Mouse (Mus musculus): ENCODE data around the gene Iqcf3. TPM values are rescaled to one million over a fixed set of nuclear protein-coding genes. Genes with fewer than 3 reads are reported as not detected.
A peak's percentile ranks its signal among the peaks of the same experiment; 100 is the strongest.

Iqcf3 gene
- polyA plus RNA-seq, 1 experiment, result not detected

DNA sequence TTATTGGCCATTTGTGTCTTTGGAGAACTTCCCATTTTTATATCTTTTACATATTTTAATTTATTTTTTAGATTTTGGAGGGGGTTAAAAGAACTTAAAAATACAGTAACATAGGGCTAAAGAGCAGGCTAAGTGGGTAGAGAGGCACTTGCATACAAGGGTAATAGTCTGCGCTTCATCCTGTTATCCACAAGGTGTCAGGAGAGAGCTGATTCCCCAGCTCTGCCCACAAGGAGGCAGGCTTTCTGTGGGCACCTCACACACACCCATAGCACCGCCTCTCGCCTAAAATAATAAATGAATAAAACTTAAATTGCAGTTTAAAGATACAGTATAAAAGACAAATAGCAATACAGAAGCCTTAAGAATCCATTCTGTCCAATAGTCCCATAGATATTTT lies 29.6 kb downstream of the Iqcf3 start:
- Histone ChIP-seq H3K36me3 (ENCODE audit: control insufficient read depth, insufficient read depth) (no peaks in the 10 kb centered on the region), H3K79me3 (ENCODE audit: low read depth) (no peaks in the 10 kb centered on the region), H3K79me2 (ENCODE audit: control insufficient read depth, insufficient read depth) (no peaks in the 10 kb centered on the region), H3K27me3 (ENCODE audit: control insufficient read depth, insufficient read depth, insufficient read length) (peaks cover 17% of the 10 kb centered on the region), H3K4me3 (ENCODE audit: insufficient read depth, poor library complexity, severe bottlenecking) (no peak overlapping the region), H3ac (ENCODE audit: control insufficient read depth, insufficient read length, low read depth) (no peak overlapping the region)
- TF ChIP-seq CTCF (IDR thresholded peaks at IDR 0.05; ENCODE audit: control insufficient read depth, insufficient read depth, insufficient read length) (peak; percentile 53), FOSL1 (IDR thresholded peaks at IDR 0.05; ENCODE audit: insufficient read depth, low read length, poor library complexity, severe bottlenecking) (no peak), CEBPB (IDR thresholded peaks at IDR 0.05; ENCODE audit: low read depth) (no peak)

DNA sequence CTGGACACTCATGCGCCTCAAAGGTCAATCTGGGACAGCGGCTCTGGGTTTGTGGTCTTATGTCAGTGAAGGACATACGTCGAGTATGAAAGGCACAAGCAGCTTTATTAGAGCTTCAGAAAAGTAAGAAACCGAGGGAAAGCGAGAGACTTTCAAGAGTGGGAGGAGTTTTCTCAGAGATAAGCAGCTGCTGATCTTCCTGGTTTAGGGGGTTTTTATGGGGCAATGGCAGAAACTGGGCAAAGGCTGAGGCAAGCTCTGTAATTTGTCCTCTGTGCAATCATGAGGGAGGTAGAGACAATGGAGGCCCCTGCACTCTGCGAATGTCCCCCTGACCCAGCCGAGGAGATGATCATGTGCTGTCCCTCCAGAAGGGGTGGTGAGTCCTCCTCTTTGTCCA lies 41.5 kb downstream of the Iqcf3 start:
- H3K4me3 ChIP-seq (ENCODE audit: insufficient read depth, poor library complexity, severe bottlenecking), result no peak overlapping the region
- TF ChIP-seq MAX (IDR thresholded peaks at IDR 0.05) (no peak), CTCF (IDR thresholded peaks at IDR 0.05; ENCODE audit: control insufficient read depth, insufficient read depth, insufficient read length) (no peak), USF1 (IDR thresholded peaks at IDR 0.05; ENCODE audit: low read depth) (no peak), MYOG (IDR thresholded peaks at IDR 0.05; ENCODE audit: control insufficient read depth, extremely low read depth, insufficient read length) (no peak), CEBPB (IDR thresholded peaks at IDR 0.05; ENCODE audit: low read depth) (no peak), FOSL1 (IDR thresholded peaks at IDR 0.05; ENCODE audit: insufficient read depth, low read length, poor library complexity, severe bottlenecking) (no peak), MYOD1 (IDR thresholded peaks at IDR 0.05; ENCODE audit: control insufficient read depth, insufficient read length, low read depth) (no peak)
- H3K79me3 ChIP-seq (ENCODE audit: low read depth), result no peaks in the 10 kb centered on the region
- peaks cover 33% of the 10 kb centered on the region for H3K27me3 ChIP-seq (ENCODE audit: control insufficient read depth, insufficient read depth, insufficient read length)
- H3ac ChIP-seq (ENCODE audit: control insufficient read depth, insufficient read length, low read depth), result no peak overlapping the region
- no peaks in the 10 kb centered on the region for H3K36me3 ChIP-seq (ENCODE audit: control insufficient read depth, insufficient read depth)
- no peaks in the 10 kb centered on the region for H3K79me2 ChIP-seq (ENCODE audit: control insufficient read depth, insufficient read depth)

DNA sequence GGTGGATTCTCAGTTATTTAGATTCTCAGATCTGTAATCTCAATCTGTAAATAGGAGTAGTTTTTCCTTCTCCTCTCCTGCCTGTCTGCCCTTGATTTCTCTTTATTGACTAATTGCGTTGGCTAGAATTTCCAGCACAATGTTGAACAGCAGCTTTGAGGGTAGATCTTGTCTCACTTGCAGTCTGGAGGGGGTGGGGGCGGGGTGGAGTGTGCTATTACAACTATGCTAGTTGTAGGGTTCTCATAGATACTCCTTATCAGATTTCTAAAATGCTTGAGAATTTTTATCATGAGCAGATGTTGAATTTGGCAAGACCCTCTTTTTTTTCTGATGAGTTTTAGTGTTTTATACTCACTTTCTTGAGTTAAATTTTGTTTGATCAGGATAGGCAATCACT lies 42.0 kb downstream of the Iqcf3 start:
- TF ChIP-seq MAX (IDR thresholded peaks at IDR 0.05) (no peak), CEBPB (IDR thresholded peaks at IDR 0.05; ENCODE audit: low read depth) (no peak), FOSL1 (IDR thresholded peaks at IDR 0.05; ENCODE audit: insufficient read depth, low read length, poor library complexity, severe bottlenecking) (no peak), CTCF (IDR thresholded peaks at IDR 0.05; ENCODE audit: control insufficient read depth, insufficient read depth, insufficient read length) (no peak), MYOG (IDR thresholded peaks at IDR 0.05; ENCODE audit: control insufficient read depth, extremely low read depth, insufficient read length) (no peak), USF1 (IDR thresholded peaks at IDR 0.05; ENCODE audit: low read depth) (no peak)

DNA sequence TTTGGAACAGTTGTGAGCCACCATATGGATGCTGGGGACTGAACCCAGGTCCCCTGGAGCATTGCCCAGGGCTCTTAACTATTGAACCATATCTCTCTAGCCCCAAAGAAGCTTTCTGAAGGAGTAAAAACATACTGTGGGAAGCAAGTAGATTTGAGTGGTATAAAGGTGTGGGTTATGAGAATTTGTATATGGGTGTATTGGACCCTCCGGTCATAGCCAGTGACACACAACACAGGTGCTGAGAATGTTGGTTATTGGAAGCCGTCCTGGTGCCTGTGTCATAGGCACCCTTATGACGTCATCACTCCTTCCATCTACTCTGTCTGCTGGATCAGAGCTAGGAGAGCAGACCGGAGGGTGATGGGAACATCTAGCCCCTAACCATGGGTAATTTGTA lies 47.2 kb downstream of the Iqcf3 start, which contains the start of gene Iqcf5:
TSS of gene Iqcf5 (plus strand) at position 301 of the 400 bp plus-strand sequence.
- Histone ChIP-seq H3K36me3 (ENCODE audit: control insufficient read depth, insufficient read depth) (no peaks in the 10 kb centered on the region), H3K27me3 (ENCODE audit: control insufficient read depth, insufficient read depth, insufficient read length) (peaks cover 30% of the 10 kb centered on the region), H3K79me2 (ENCODE audit: control insufficient read depth, insufficient read depth) (no peaks in the 10 kb centered on the region), H3K4me3 (ENCODE audit: insufficient read depth, poor library complexity, severe bottlenecking) (no peak within 1 kb of the TSS), H3ac (ENCODE audit: control insufficient read depth, insufficient read length, low read depth) (no peak within 1 kb of the TSS), H3K79me3 (ENCODE audit: low read depth) (no peaks in the 10 kb centered on the region)
- no peak for TF ChIP-seq CEBPB (IDR thresholded peaks at IDR 0.05; ENCODE audit: low read depth)
- no peak for TF ChIP-seq FOSL1 (IDR thresholded peaks at IDR 0.05; ENCODE audit: insufficient read depth, low read length, poor library complexity, severe bottlenecking)
- TF ChIP-seq CTCF (IDR thresholded peaks at IDR 0.05; ENCODE audit: control insufficient read depth, insufficient read depth, insufficient read length), result no peak
- no peak for TF ChIP-seq MYOD1 (IDR thresholded peaks at IDR 0.05; ENCODE audit: control insufficient read depth, insufficient read length, low read depth)

More for the DNA sequence above, 42.0 kb downstream of the Iqcf3 start:
- Histone ChIP-seq H3K4me3 (ENCODE audit: insufficient read depth, poor library complexity, severe bottlenecking) (no peak overlapping the region), H3K79me2 (ENCODE audit: control insufficient read depth, insufficient read depth) (no peaks in the 10 kb centered on the region), H3K27me3 (ENCODE audit: control insufficient read depth, insufficient read depth, insufficient read length) (peaks cover 33% of the 10 kb centered on the region), H3ac (ENCODE audit: control insufficient read depth, insufficient read length, low read depth) (no peak overlapping the region), H3K79me3 (ENCODE audit: low read depth) (no peaks in the 10 kb centered on the region), H3K36me3 (ENCODE audit: control insufficient read depth, insufficient read depth) (no peaks in the 10 kb centered on the region)

DNA sequence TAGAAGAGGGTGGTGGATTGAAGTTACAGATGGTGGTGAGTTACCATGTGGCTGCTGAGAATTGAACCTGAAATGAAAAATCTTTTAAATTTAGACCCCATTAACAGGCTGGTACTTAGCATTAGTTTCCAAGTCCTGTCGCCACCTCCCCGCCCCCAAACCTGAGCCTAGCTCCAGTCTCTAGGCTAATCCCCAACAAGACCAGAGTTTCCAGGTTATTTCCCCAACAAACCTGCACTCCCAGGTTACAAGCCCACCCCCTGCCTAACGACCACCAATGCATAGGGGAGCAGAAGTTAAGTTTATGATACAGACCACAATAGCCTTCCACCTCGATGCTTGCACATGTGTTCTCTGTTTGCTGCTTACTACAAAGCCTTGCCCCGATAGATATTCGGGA lies 47.9 kb downstream of the Iqcf3 start:
- no peak overlapping the region for H3ac ChIP-seq (ENCODE audit: control insufficient read depth, insufficient read length, low read depth)
- no peak for TF ChIP-seq MAX (IDR thresholded peaks at IDR 0.05)
- TF ChIP-seq MYOG (IDR thresholded peaks at IDR 0.05; ENCODE audit: control insufficient read depth, extremely low read depth, insufficient read length), result no peak
- no peak for TF ChIP-seq MYOD1 (IDR thresholded peaks at IDR 0.05; ENCODE audit: control insufficient read depth, insufficient read length, low read depth)
- no peak for TF ChIP-seq CEBPB (IDR thresholded peaks at IDR 0.05; ENCODE audit: low read depth)
- no peak for TF ChIP-seq USF1 (IDR thresholded peaks at IDR 0.05; ENCODE audit: low read depth)
- TF ChIP-seq CTCF (IDR thresholded peaks at IDR 0.05; ENCODE audit: control insufficient read depth, insufficient read depth, insufficient read length), result no peak
- no peak for TF ChIP-seq FOSL1 (IDR thresholded peaks at IDR 0.05; ENCODE audit: insufficient read depth, low read length, poor library complexity, severe bottlenecking)
- peaks cover 30% of the 10 kb centered on the region for H3K27me3 ChIP-seq (ENCODE audit: control insufficient read depth, insufficient read depth, insufficient read length)
- H3K79me3 ChIP-seq (ENCODE audit: low read depth), result no peaks in the 10 kb centered on the region
- no peaks in the 10 kb centered on the region for H3K36me3 ChIP-seq (ENCODE audit: control insufficient read depth, insufficient read depth)
- no peak overlapping the region for H3K4me3 ChIP-seq (ENCODE audit: insufficient read depth, poor library complexity, severe bottlenecking)
- no peaks in the 10 kb centered on the region for H3K79me2 ChIP-seq (ENCODE audit: control insufficient read depth, insufficient read depth)

DNA sequence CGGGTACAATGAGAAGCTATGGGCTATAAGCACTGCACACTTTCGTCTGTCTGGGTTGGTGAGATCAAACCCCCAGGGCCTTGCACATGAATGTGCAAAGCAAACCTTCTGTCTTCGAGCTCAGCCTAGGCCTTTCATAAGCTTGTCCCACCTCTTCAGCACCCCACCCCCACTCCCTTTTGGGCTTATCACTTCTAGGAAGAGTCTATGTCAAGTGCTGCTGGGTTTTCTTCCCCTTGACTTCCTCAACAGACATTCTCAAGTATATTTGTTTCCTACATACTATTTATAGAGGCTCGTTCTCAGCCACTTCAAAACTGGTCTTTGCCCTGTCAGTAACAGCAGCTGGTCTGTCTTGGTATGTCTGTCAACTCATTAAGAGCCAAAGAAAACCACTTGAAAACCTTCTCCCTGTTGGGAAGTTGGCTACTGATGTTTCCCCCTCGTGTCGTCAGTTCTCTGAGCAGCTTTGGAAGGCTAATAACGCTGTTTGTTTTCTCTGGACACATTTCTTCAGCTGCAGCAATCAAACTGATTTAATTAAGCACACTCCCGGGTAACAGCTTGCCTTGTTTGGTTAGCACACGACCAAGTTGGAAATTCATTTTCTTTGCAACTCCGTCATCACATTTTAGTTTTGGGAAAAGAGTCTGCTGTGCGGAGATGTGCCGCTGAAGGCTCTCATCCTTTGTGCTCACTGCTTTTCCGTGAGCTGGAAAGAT lies 48.5 kb downstream of the Iqcf3 start:
- TF ChIP-seq MAX (IDR thresholded peaks at IDR 0.05) (no peak), FOSL1 (IDR thresholded peaks at IDR 0.05; ENCODE audit: insufficient read depth, low read length, poor library complexity, severe bottlenecking) (no peak), MYOD1 (IDR thresholded peaks at IDR 0.05; ENCODE audit: control insufficient read depth, insufficient read length, low read depth) (no peak), USF1 (IDR thresholded peaks at IDR 0.05; ENCODE audit: low read depth) (no peak), CTCF (IDR thresholded peaks at IDR 0.05; ENCODE audit: control insufficient read depth, insufficient read depth, insufficient read length) (no peak), CEBPB (IDR thresholded peaks at IDR 0.05; ENCODE audit: low read depth) (no peak)
- Histone ChIP-seq H3K27me3 (ENCODE audit: control insufficient read depth, insufficient read depth, insufficient read length) (peaks cover 32% of the 10 kb centered on the region), H3K36me3 (ENCODE audit: control insufficient read depth, insufficient read depth) (no peaks in the 10 kb centered on the region), H3ac (ENCODE audit: control insufficient read depth, insufficient read length, low read depth) (no peak overlapping the region), H3K4me3 (ENCODE audit: insufficient read depth, poor library complexity, severe bottlenecking) (no peak overlapping the region), H3K79me3 (ENCODE audit: low read depth) (no peaks in the 10 kb centered on the region), H3K79me2 (ENCODE audit: control insufficient read depth, insufficient read depth) (no peaks in the 10 kb centered on the region)

Measured in C2C12 (cell line).